Mouse (Mus musculus): ENCODE results near the gene Gal3st4. TPM values are rescaled to one million over a fixed set of nuclear protein-coding genes. Genes with fewer than 3 reads are reported as not detected.

The Gal3st4 gene
- total and polyA plus RNA-seq, 3 experiments = 0.15 to 0.17 TPM; not detected in 1

- TF ChIP-seq MXI1 (IDR thresholded peaks at IDR 0.05; ENCODE audit: low read depth, low read length) (peak; percentile 98), CHD2 (IDR thresholded peaks at IDR 0.05; ENCODE audit: low read length) (no peak)
Measured at GRCm38 (mm10) chr5:138260834-138261233, 11.8 kb downstream of the Gal3st4 start (continued).

GRCm38 (mm10) chr5:138260051-138260450 lies 12.6 kb downstream of the Gal3st4 start:
- Histone ChIP-seq H3K27me3 (ENCODE audit: control insufficient read depth in 1 of 2, insufficient read depth in 2 of 2, low read length in 2 of 2) (no peaks in the 10 kb centered on the region), H3K27ac (ENCODE audit: control insufficient read depth, low read depth, low read length) (peak overlapping the region; percentile 100), H3K9ac (ENCODE audit: control insufficient read depth, low read depth, low read length, poor library complexity, severe bottlenecking) (peak overlapping the region; percentile 93), H3K9me3 (replicated peaks; ENCODE audit: insufficient read depth, low read length) (no peaks in the 10 kb centered on the region), H3K4me3 (ENCODE audit: control insufficient read depth in 1 of 2, insufficient read depth in 1 of 2, low read depth in 2 of 2, low read length in 2 of 2) (peak overlapping the region; percentile 23 to 35; a peak in 3 of 4 replicates), H3K4me1 (ENCODE audit: control insufficient read depth in 1 of 2, insufficient read depth in 2 of 2, low read length in 2 of 2) (peaks cover 12 to 69% of the 10 kb centered on the region in 2 experiments), H3K36me3 (ENCODE audit: control insufficient read depth in 1 of 2, insufficient read depth in 2 of 2, low read length in 2 of 2) (peaks cover 3 to 62% of the 10 kb centered on the region in 2 experiments; a peak in 3 of 4 replicates), H3K79me2 (ENCODE audit: control insufficient read depth, insufficient read depth, low read length, poor library complexity) (peaks cover 48% of the 10 kb centered on the region)
- 0 out of 2 replicates have a peak, but pooled peaks have one; percentile 40 for TF ChIP-seq UBTF (IDR thresholded peaks at IDR 0.05; ENCODE audit: borderline replicate concordance, insufficient read depth, low read depth, low read length)
- TF ChIP-seq GABPA (IDR thresholded peaks at IDR 0.05; ENCODE audit: low read depth, low read length) = no peak
- TF ChIP-seq KAT2A (conservative IDR thresholded peaks at IDR 0.05; ENCODE audit: low read depth, low read length) = no peak
- peak; percentile 38; the same call in 1 of the 2 replicates for TF ChIP-seq TCF12 (IDR thresholded peaks at IDR 0.05; ENCODE audit: low read depth, low read length)
- TF ChIP-seq EP300 (IDR thresholded peaks at IDR 0.05; ENCODE audit: low read depth in 1 of 2, low read length in 2 of 2) = peak in 1 of 2 experiments; percentile 32; a peak in 1 of 4 replicates
- peak; percentile 37 for DNase-seq (ENCODE audit: low read depth, low spot score)

GRCm38 (mm10) chr5:138258993-138259392 lies 13.6 kb downstream of the Gal3st4 start:
- peaks cover 3 to 61% of the 10 kb centered on the region in 2 experiments; a peak in 3 of 4 replicates for H3K36me3 ChIP-seq (ENCODE audit: control insufficient read depth in 1 of 2, insufficient read depth in 2 of 2, low read length in 2 of 2)

DNA sequence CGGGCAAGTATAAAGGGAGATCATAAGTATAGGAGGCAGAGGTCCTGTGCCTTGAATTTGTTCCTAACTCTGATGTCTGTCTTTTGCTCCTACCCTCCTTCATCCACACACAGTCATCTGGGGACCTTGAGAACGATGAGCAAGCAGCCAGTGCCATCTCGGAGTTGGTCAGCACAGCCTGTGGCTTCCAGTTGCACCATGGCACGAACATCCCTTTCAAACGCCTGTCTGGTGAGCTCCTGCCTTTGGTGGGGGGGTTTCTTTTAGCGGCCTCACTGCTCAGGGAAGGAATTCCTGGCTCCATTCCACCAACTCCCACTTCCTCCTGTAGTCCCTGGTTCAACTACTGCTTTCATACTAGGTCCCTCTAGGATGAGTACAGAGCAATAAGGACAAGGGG lies 14.1 kb downstream of the Gal3st4 start:
- Histone ChIP-seq H3K4me1 (ENCODE audit: control insufficient read depth in 1 of 2, insufficient read depth in 2 of 2, low read length in 2 of 2) (peaks cover 12 to 71% of the 10 kb centered on the region in 2 experiments), H3K27ac (ENCODE audit: control insufficient read depth, low read depth, low read length) (peak overlapping the region; percentile 26; the same call in 1 of the 2 replicates), H3K36me3 (ENCODE audit: control insufficient read depth in 1 of 2, insufficient read depth in 2 of 2, low read length in 2 of 2) (peaks cover 3 to 61% of the 10 kb centered on the region in 2 experiments; a peak in 3 of 4 replicates)

More at GRCm38 (mm10) chr5:138258993-138259392, 13.6 kb downstream of the Gal3st4 start:
- Histone ChIP-seq H3K9me3 (replicated peaks; ENCODE audit: insufficient read depth, low read length) (no peaks in the 10 kb centered on the region), H3K4me3 (ENCODE audit: control insufficient read depth in 1 of 2, insufficient read depth in 1 of 2, low read depth in 2 of 2, low read length in 2 of 2) (no peak overlapping the region), H3K27ac (ENCODE audit: control insufficient read depth, low read depth, low read length) (peak overlapping the region; percentile 36; the same call in 1 of the 2 replicates), H3K4me1 (ENCODE audit: control insufficient read depth in 1 of 2, insufficient read depth in 2 of 2, low read length in 2 of 2) (peaks cover 12 to 71% of the 10 kb centered on the region in 2 experiments), H3K9ac (ENCODE audit: control insufficient read depth, low read depth, low read length, poor library complexity, severe bottlenecking) (no peak overlapping the region; the same call in 1 of the 2 replicates), H3K27me3 (ENCODE audit: control insufficient read depth in 1 of 2, insufficient read depth in 2 of 2, low read length in 2 of 2) (no peaks in the 10 kb centered on the region), H3K79me2 (ENCODE audit: control insufficient read depth, insufficient read depth, low read length, poor library complexity) (peaks cover 42% of the 10 kb centered on the region)
- TF ChIP-seq CHD1 (IDR thresholded peaks at IDR 0.05; ENCODE audit: low read depth, low read length) (0 out of 2 replicates have a peak, but pooled peaks have one; percentile 36), SMC3 (IDR thresholded peaks at IDR 0.05; ENCODE audit: low read depth, low read length) (no peak), ZNF384 (IDR thresholded peaks at IDR 0.05; ENCODE audit: low read depth, low read length) (0 out of 2 replicates have a peak, but pooled peaks have one; percentile 22), POLR2A (IDR thresholded peaks at IDR 0.05; ENCODE audit: control insufficient read depth in 1 of 2, insufficient read depth in 1 of 2, low read depth in 1 of 2, low read length in 2 of 2, poor library complexity in 1 of 2) (peak in 1 of 2 experiments; percentile 32; a peak in 1 of 4 replicates)
- no peak for DNase-seq (ENCODE audit: low read depth, low spot score)

More for the DNA sequence above, 14.1 kb downstream of the Gal3st4 start:
- no peaks in the 10 kb centered on the region for H3K27me3 ChIP-seq (ENCODE audit: control insufficient read depth in 1 of 2, insufficient read depth in 2 of 2, low read length in 2 of 2)
- H3K9ac ChIP-seq (ENCODE audit: control insufficient read depth, low read depth, low read length, poor library complexity, severe bottlenecking) = no peak overlapping the region
- peaks cover 39% of the 10 kb centered on the region for H3K79me2 ChIP-seq (ENCODE audit: control insufficient read depth, insufficient read depth, low read length, poor library complexity)
- H3K4me3 ChIP-seq (ENCODE audit: control insufficient read depth in 1 of 2, insufficient read depth in 1 of 2, low read depth in 2 of 2, low read length in 2 of 2) = no peak overlapping the region
- H3K9me3 ChIP-seq (replicated peaks; ENCODE audit: insufficient read depth, low read length) = no peaks in the 10 kb centered on the region
- TF ChIP-seq POLR2A (IDR thresholded peaks at IDR 0.05; ENCODE audit: control insufficient read depth in 1 of 2, insufficient read depth in 1 of 2, low read depth in 1 of 2, low read length in 2 of 2, poor library complexity in 1 of 2) (peak in 1 of 2 experiments; percentile 41; a peak in 1 of 4 replicates), GABPA (IDR thresholded peaks at IDR 0.05; ENCODE audit: low read depth, low read length) (no peak)
- DNase-seq (ENCODE audit: low read depth, low spot score) = peak; percentile 30
